Mouse (Mus musculus) kidney, postnatal 0 days (tissue): ENCODE measurements around the gene Ccn2. TPM values are rescaled to one million over a fixed set of nuclear protein-coding genes. Genes with fewer than 3 reads are reported as not detected.

Experiments used
- ATAC-seq: fragments of 200-750 bp; cut with Nextera tagmentation; replicated peaks from 2 replicates; pipeline ENCODE4 v1.8.0; 2017; ENCODE audit warnings: low read depth, moderate number of reproducible peaks, moderate TSS enrichment, moderate library complexity; ENCODE audit not compliant: low FRiP score
- DNase-seq: peaks from one replicate; pipeline ENCODE4 v3.0.0-alpha.2; 2016; ENCODE audit warnings: low spot score
- H3K27ac ChIP-seq: fragments of 300-500 bp; sonication (generic); 2 replicates; pipeline ENCODE4 v1.5.1; 2014; ENCODE audit warnings: mild to moderate bottlenecking
- H3K27me3 ChIP-seq: fragments of 300-500 bp; sonication (generic); 2 replicates; pipeline ENCODE4 v1.6.1; 2014; ENCODE audit warnings: low read length, mixed read lengths; ENCODE audit not compliant: insufficient read depth
- H3K36me3 ChIP-seq: fragments of 300-500 bp; sonication (generic); 2 replicates; pipeline ENCODE4 v1.6.1; 2014; ENCODE audit warnings: low read length, mixed read lengths; ENCODE audit not compliant: insufficient read depth
- H3K4me1 ChIP-seq: fragments of 300-500 bp; sonication (generic); replicated peaks from 2 replicates; pipeline ENCODE4 v1.6.1; 2014; ENCODE audit warnings: antibody characterized with exemption, low read length, mixed read lengths; ENCODE audit not compliant: insufficient read depth
- H3K4me2 ChIP-seq: fragments of 300-500 bp; sonication (generic); 2 replicates; pipeline ENCODE4 v1.6.1; 2014; ENCODE audit warnings: mild to moderate bottlenecking, low read length, moderate library complexity, mixed read lengths
- H3K4me3 ChIP-seq: fragments of 300-500 bp; sonication (generic); replicated peaks from 2 replicates; pipeline ENCODE4 v1.5.1; 2014; ENCODE audit warnings: low read depth, low read length
- H3K9ac ChIP-seq: fragments of 300-500 bp; sonication (generic); 2 replicates; pipeline ENCODE4 v1.6.1; 2014; ENCODE audit warnings: low read depth, low read length
- H3K9me3 ChIP-seq: fragments of 300-500 bp; sonication (generic); replicated peaks from 2 replicates; pipeline ENCODE4 v1.6.1; 2016; ENCODE audit warnings: low read length, inconsistent platforms, mixed read lengths
- CTCF ChIP-seq: IDR thresholded peaks from 2 replicates; pipeline ENCODE4 v1.5.1; 2016; ENCODE audit warnings: antibody characterized with exemption, low read depth, mild to moderate bottlenecking, moderate library complexity
- WGBS: fragments of 180-500 bp; shearing (Covaris S2); extraction: QIAGEN DNeasy Blood & Tissue Kit; methylation state at CpG from one replicate; pipeline ENCODE4 v1.1.7; 2014; 5-methylcytosine and 5-hydroxymethylcytosine counted together
- polyA plus RNA-seq: library from polyadenylated mRNA; unstranded; fragments of >200 nt; fragmentation: Nextera tagmentation; extraction: Ambion mirVana; gene quantifications from 2 replicates; pipeline ENCODE4 v1.2.1, GENCODE M21; 2015

Gene Ccn2
- polyA plus RNA-seq, 1 experiment from 2014 or later, result 18.4 TPM

DNA sequence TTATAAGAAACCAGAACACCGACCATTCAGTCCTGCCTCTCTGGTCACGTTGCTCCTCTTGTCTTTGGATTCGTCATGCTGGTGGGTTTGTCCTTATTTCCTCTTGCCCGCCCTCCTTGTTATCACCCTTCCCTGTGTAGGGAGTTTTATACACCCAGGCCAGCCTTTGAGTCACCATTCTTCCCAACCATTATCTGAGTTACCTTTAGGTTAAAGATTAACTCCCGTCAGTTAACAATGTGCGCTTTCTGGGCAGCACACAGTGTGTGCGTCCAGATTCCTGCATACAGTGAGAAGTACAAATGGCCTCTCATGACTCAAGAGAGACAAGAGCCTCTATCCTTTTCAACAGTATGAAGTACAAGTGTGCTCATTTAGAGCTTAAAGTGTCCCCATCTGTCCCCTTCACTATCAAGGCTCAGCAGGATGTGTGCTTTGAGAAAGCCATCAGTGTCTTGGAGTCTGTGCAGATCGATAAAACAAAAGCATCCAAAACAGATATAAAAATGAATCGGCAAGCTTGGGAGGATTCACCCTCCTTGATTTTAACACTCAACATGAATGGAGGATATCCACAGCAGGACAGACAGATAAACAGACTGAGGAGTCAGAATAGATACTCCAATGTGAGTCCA lies 34.0 kb downstream of the Ccn2 start:
- no peak overlapping the region for H3K4me3 ChIP-seq
- no peaks in the 10 kb centered on the region for H3K27me3 ChIP-seq
- H3K4me1 ChIP-seq, result no peaks in the 10 kb centered on the region
- no peak overlapping the region for H3K4me2 ChIP-seq
- H3K9me3 ChIP-seq, result no peaks in the 10 kb centered on the region
- no peak for DNase-seq
- WGBS, result 62% methylated on average over 9 of the region's 9 CpGs
- no peak for TF ChIP-seq CTCF
- no peak overlapping the region for H3K9ac ChIP-seq
- H3K36me3 ChIP-seq, result no peaks in the 10 kb centered on the region
- no peak overlapping the region for H3K27ac ChIP-seq
- no peak for ATAC-seq

DNA sequence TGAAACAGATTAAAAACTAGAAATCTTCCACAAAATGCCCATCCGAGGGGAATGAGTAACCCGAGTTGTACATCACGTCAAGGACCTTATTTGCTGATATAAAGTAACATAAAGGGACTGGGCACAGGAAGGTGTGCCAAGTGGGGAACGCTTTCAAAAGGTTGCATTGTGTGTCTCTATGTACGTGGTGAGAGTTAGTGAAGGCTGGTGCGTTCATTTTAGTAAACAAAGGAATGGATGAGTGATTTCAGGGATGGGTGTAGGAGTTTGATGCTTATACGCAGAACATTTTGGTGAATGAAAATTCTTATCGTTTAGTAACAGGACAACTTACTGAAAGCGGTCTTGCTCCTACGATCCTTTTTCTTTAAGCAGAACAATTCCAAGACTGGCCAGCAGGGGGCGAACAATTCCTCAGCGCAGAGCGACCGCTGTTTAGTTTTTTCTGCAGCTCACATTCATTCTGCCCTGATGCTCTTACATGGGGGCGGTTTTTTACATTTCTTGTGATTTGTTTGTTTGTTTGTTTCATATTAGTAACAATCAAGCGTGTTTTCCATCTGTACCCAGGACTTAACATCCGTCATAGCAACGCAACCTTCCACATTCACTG lies 35.3 kb downstream of the Ccn2 start:
- Histone ChIP-seq H3K4me2 (peak overlapping the region; percentile 36; the same call in 1 of the 2 replicates), H3K36me3 (no peaks in the 10 kb centered on the region), H3K9me3 (no peaks in the 10 kb centered on the region), H3K9ac (no peak overlapping the region), H3K4me1 (0 out of 2 replicates have a peak, but pooled peaks cover 4% of the 10 kb centered on the region), H3K27ac (no peak overlapping the region), H3K27me3 (no peaks in the 10 kb centered on the region), H3K4me3 (no peak overlapping the region)
- peak; percentile 99 for TF ChIP-seq CTCF
- WGBS, result 28% methylated on average over 18 of the region's 18 CpGs
- no peak for ATAC-seq
- DNase-seq, result peak; percentile 84

DNA sequence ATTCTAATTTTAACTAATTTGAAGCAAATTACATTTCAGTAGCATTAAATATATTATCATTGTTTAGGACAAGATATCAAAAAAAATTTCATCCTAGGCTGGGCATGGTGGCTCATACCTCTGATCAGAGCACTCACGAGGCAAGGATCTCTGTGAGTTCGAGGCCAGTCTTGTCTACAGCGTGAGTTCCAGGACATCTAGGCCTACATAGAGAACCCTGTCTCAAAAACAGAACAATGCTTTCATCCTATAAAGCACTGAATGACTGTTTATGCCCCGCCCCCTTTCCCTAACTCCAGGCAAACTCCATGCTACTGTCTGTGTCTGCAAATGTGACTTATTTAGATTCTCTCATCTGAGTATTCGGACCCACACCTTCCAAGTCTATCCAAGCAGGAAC lies 35.9 kb downstream of the Ccn2 start:
- ATAC-seq, result no peak

DNA sequence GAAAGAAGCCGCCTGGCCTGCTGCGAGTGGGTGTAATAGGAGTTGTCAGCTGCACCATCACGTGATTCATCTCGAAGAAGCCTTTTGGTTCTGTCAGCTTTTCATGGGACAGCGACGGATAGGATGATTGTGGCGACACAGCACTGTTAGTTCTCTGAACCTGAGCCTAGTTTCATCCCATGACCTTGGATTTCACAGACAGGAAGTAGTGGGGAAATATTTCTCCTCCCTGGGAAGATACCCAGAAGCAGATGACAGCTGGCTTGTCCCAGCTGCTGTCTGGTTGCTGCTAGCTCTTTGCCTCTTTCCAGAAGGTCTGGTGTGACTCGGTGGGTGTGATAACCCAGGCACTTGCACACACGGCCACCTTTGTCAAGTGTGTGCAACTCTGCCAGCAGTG lies 39.0 kb downstream of the Ccn2 start:
- ATAC-seq (no peak), DNase-seq (peak; percentile 70)
- no peak for TF ChIP-seq CTCF
- H3K9ac ChIP-seq, result no peak overlapping the region
- H3K4me1 ChIP-seq, result peaks cover 14% of the 10 kb centered on the region
- H3K4me3 ChIP-seq, result no peak overlapping the region
- WGBS, result 52% methylated on average over 9 of the region's 9 CpGs
- no peak overlapping the region for H3K4me2 ChIP-seq
- peak overlapping the region; percentile 58; the same call in 1 of the 2 replicates for H3K27ac ChIP-seq
- no peaks in the 10 kb centered on the region for H3K27me3 ChIP-seq
- H3K9me3 ChIP-seq, result no peaks in the 10 kb centered on the region
- no peaks in the 10 kb centered on the region for H3K36me3 ChIP-seq

More for the DNA sequence above, 35.9 kb downstream of the Ccn2 start:
- Histone ChIP-seq H3K27ac (no peak overlapping the region), H3K4me2 (no peak overlapping the region), H3K9ac (no peak overlapping the region), H3K27me3 (no peaks in the 10 kb centered on the region), H3K4me3 (no peak overlapping the region), H3K4me1 (0 out of 2 replicates have a peak, but pooled peaks cover 4% of the 10 kb centered on the region), H3K36me3 (no peaks in the 10 kb centered on the region), H3K9me3 (no peaks in the 10 kb centered on the region)
- WGBS, result 94% methylated on average over 5 of the region's 5 CpGs
- no peak for TF ChIP-seq CTCF
- DNase-seq, result no peak

DNA sequence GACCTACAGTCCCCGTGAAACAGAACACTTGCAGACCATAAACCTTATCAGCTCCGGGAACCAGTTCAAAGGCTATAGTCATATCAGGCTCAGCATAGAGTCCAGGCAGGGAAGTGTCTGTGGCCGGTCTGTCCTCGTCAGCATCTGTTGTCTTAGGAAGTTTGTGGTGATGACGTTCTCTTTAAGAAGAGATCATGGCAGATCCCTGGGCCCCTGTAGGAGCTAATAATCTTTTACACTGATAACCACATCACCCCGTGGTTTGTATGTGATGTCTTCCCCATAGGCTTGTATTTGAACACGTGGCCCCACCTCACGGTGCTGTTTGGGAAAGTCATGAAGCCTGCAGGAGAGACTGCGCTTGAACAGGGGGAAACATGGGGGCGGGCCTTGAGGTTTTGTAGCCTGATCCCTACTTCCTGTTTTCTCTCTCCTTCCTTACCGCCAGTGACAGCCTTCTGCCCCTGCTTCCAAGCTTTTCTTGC lies 40.1 kb downstream of the Ccn2 start:
- 0 out of 2 replicates have a peak overlapping the region, but pooled peaks have one; percentile 38 for H3K27ac ChIP-seq
- no peak overlapping the region for H3K4me2 ChIP-seq

DNA sequence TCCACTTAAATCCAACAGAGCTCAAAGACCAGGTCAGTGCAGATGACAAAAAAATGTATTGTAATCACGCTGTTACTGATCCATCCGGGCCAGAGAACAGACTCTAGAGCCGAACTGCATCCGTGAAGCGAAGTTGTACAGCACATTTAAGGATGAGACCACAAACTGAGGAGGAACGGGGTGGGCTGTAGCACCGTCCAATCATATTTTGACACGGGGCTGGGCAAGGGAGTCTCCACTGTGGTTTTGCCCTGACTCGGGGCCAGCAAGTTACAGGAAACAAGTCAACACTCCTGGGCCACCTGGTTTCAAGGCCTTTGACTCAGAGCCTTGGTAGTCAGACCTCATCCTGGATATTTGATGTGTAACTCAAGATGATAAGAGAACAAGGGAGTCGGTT lies 40.6 kb downstream of the Ccn2 start:
- DNase-seq (no peak), ATAC-seq (no peak)
- TF ChIP-seq CTCF, result no peak
- H3K9me3 ChIP-seq, result no peaks in the 10 kb centered on the region
- no peak overlapping the region for H3K4me2 ChIP-seq
- H3K36me3 ChIP-seq, result no peaks in the 10 kb centered on the region
- H3K9ac ChIP-seq, result no peak overlapping the region
- WGBS, result 87% methylated on average over 10 of the region's 10 CpGs
- H3K27me3 ChIP-seq, result no peaks in the 10 kb centered on the region
- H3K4me3 ChIP-seq, result no peak overlapping the region
- peaks cover 17% of the 10 kb centered on the region for H3K4me1 ChIP-seq
- no peak overlapping the region for H3K27ac ChIP-seq

More for the DNA sequence above, 40.1 kb downstream of the Ccn2 start:
- no peak overlapping the region for H3K4me3 ChIP-seq
- H3K27me3 ChIP-seq, result no peaks in the 10 kb centered on the region
- peaks cover 17% of the 10 kb centered on the region for H3K4me1 ChIP-seq
- WGBS, result 66% methylated on average over 11 of the region's 11 CpGs
- H3K9me3 ChIP-seq, result no peaks in the 10 kb centered on the region
- H3K9ac ChIP-seq, result no peak overlapping the region
- ATAC-seq, result no peak
- DNase-seq, result peak; percentile 35
- TF ChIP-seq CTCF, result no peak
- H3K36me3 ChIP-seq, result no peaks in the 10 kb centered on the region
